Mouse (Mus musculus) spleen, adult 18-20 months (tissue): ENCODE results near the gene Prph.

Source experiments
- DNase-seq, 2 experiments: peaks; one replicate each; pipeline ENCODE4 v3.0.0; 2022; ENCODE audit warnings: mixed read lengths in 2 of 2

Gene Prph

DNA sequence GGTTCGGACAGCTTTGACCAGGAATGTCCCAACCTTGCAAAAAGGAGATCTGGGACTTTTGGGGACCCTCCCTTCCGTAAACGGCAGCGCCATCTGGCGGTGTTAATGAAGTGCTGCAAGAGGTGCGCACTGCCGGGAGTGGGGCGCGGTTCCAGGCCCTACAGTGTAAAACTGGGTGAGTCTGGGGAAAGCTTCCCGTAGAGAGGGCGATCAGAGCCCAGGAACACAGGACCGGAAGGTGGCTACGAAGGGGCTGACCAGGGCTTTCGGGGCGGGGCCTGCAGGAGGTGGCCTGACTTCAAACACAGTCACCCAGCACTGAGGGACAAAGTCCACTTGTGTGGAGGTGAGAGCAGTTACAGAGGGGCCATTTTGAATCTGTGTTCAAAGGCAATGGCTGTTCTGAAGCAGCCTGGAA is 44.2 kb downstream of the Prph start:
- DNase-seq: no peak

- DNase-seq: no peak
Observed at GRCm38 (mm10) chr15:99099984-99100383, 45.0 kb downstream of the Prph start.

DNA sequence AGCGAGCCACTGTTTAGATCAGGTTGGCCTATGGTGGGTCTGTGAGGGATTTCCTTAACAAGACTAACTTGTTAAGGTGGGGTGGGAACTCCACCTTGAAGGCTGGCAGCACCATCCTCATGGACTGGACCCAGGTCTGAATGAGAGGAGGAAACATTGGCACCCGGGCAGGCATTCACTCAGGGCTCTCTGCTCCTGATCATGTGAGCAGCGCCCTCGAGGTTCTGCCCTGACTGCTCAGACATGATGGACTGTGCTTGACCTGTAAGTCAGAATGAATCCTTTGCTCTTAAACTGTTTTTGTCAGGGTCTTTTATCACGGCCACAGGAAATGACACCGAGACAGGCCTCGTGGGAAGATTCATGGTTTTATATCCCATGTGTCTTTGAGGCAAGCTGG is 50.3 kb downstream of the Prph start:
- no peak for DNase-seq

DNA sequence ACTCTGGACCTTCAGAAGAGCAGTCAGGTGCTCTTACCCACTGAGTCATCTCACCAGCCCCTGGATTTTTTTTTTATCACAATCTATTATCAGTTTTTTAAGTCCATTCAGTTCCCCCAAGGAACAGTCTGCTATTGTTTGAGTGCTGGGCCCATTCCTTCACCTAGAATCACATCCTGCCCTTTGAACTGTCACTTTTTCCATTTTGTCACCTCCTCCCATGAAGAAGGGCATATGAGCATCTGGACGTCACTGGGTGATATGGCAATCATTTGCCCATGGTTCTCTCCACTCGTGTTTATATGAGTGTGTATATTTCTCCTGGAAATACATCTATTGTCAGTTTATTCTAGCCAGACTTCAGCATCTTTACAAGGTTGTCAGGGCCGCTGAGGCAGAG is 52.9 kb downstream of the Prph start:
- no peak for DNase-seq
